Mouse (Mus musculus) midbrain, postnatal 0 days (tissue): ENCODE measurements around the gene Ube2k. TPM values are rescaled to one million over a fixed set of nuclear protein-coding genes. Genes with fewer than 3 reads are reported as not detected.

Experiments
- ATAC-seq: fragments of 200-750 bp; cut with Nextera tagmentation; 2 replicates; pipeline ENCODE4 v1.8.0; 2017; ENCODE audit warnings: moderate number of reproducible peaks, mild to moderate bottlenecking, moderate TSS enrichment, moderate library complexity; ENCODE audit not compliant: low FRiP score
- DNase-seq: peaks from one replicate; pipeline ENCODE4 v3.0.0-alpha.2; 2015; ENCODE audit warnings: low spot score
- H3K27ac ChIP-seq: fragments of 300-500 bp; sonication (generic); 2 replicates; pipeline ENCODE4 v1.5.1; 2014; ENCODE audit warnings: low read depth, mild to moderate bottlenecking, low read length, mixed read lengths
- H3K27me3 ChIP-seq: fragments of 300-500 bp; sonication (generic); 2 replicates; pipeline ENCODE4 v1.6.1; 2014; ENCODE audit warnings: low read length, control low read depth, mixed read lengths; ENCODE audit not compliant: insufficient read depth
- H3K36me3 ChIP-seq: fragments of 300-500 bp; sonication (generic); 2 replicates; pipeline ENCODE4 v1.6.1; 2014; ENCODE audit warnings: low read length, control low read depth, mixed read lengths; ENCODE audit not compliant: insufficient read depth
- H3K4me1 ChIP-seq: fragments of 300-500 bp; sonication (generic); 2 replicates; pipeline ENCODE4 v1.6.1; 2014; ENCODE audit warnings: mild to moderate bottlenecking, control low read depth, antibody characterized with exemption, low read length, mixed read lengths; ENCODE audit not compliant: insufficient read depth
- H3K4me2 ChIP-seq: fragments of 300-500 bp; sonication (generic); 2 replicates; pipeline ENCODE4 v1.6.1; 2014; ENCODE audit warnings: low read depth, mild to moderate bottlenecking, low read length, mixed read lengths; ENCODE audit not compliant: poor library complexity, severe bottlenecking
- H3K4me3 ChIP-seq: fragments of 300-500 bp; sonication (generic); 2 replicates; pipeline ENCODE4 v1.5.1; 2014; ENCODE audit warnings: low read depth, mild to moderate bottlenecking, low read length, moderate library complexity
- H3K9ac ChIP-seq: fragments of 300-500 bp; sonication (generic); replicated peaks from 2 replicates; pipeline ENCODE4 v1.6.1; 2014; ENCODE audit warnings: mild to moderate bottlenecking, low read length, moderate library complexity, mixed read lengths; ENCODE audit not compliant: poor library complexity, severe bottlenecking
- H3K9me3 ChIP-seq: fragments of 300-500 bp; sonication (generic); 2 replicates; pipeline ENCODE4 v1.6.1; 2016; ENCODE audit warnings: low read length, control low read depth
- CTCF ChIP-seq: IDR thresholded peaks from 2 replicates; pipeline ENCODE4 v1.5.1; 2016; ENCODE audit warnings: antibody characterized with exemption, mild to moderate bottlenecking
- WGBS: fragments of 180-500 bp; shearing (Covaris S2); extraction: QIAGEN DNeasy Blood & Tissue Kit; methylation state at CpG from one replicate; pipeline ENCODE4 v1.1.7; 2014; 5-methylcytosine and 5-hydroxymethylcytosine counted together
- polyA plus RNA-seq: library from polyadenylated mRNA; unstranded; fragments of >200 nt; fragmentation: Nextera tagmentation; extraction: Ambion mirVana; gene quantifications from 2 replicates; pipeline ENCODE4 v1.2.1, GENCODE M21; 2015
- total RNA-seq: library from RNA; depleted of rRNA; stranded (reverse); fragments of >200 nt; gene quantifications from 2 replicates; pipeline ENCODE4 v1.2.3, GENCODE M21; 2014

The Ube2k gene
- total and polyA plus RNA-seq, 2 experiments from 2014 or later, result 40.4 to 194 TPM

DNA sequence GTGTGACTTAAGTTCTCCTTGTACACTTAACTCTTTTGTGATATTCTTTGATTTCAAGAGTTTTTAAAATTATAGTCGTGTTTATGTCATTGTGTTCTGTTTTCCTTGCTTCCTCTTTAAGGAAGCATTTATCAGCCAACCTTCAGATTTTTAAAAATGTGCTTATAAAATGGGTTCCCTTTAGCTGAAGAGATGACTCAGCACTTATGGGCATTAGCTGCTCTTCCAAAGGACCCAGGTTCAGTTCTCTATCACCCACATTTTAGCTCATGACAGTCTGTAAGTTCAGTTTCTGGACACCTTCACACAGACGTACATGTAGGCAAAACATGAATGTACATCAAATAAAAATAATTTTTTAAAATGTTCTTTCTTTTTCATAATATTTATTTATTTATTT, 55.4 kb downstream of the Ube2k start:
- no peak overlapping the region for H3K9ac ChIP-seq
- ATAC-seq, result no peak
- WGBS, result 95% methylated on average over 2 of the region's 2 CpGs
- H3K27me3 ChIP-seq, result no peaks in the 10 kb centered on the region
- no peak for TF ChIP-seq CTCF
- H3K36me3 ChIP-seq, result peaks cover 3% of the 10 kb centered on the region; the same call in 1 of the 2 replicates
- H3K4me1 ChIP-seq, result no peaks in the 10 kb centered on the region
- no peak overlapping the region for H3K27ac ChIP-seq
- no peak for DNase-seq
- H3K9me3 ChIP-seq, result no peaks in the 10 kb centered on the region
- H3K4me2 ChIP-seq, result no peak overlapping the region
- H3K4me3 ChIP-seq, result no peak overlapping the region

DNA sequence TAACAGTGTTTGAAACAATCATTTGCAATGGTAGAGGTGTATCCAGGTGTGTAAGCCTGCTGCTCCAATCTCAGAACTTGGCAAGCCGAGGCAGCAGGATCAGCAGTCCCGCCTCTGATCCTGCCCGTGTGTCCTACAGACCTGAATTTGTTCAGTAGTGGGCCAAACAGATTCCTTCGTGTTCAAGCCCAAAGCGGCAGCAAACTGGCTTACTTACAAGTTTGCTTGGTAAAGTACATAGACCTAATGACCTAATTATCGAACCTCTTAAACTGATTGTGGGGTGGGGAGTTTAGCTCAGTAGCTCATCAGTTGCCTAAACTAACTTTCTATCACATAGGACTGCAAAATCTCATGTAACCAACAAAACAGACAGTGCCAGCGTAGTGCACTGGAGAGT, 62.6 kb downstream of the Ube2k start:
- ATAC-seq (no peak), DNase-seq (no peak)
- no peaks in the 10 kb centered on the region for H3K4me1 ChIP-seq
- H3K9me3 ChIP-seq, result no peaks in the 10 kb centered on the region
- H3K27ac ChIP-seq, result no peak overlapping the region
- H3K9ac ChIP-seq, result no peak overlapping the region
- H3K4me3 ChIP-seq, result no peak overlapping the region
- TF ChIP-seq CTCF, result no peak
- H3K4me2 ChIP-seq, result no peak overlapping the region
- WGBS, result 96% methylated on average over 7 of the region's 7 CpGs
- peaks cover 13% of the 10 kb centered on the region; the same call in 1 of the 2 replicates for H3K36me3 ChIP-seq
- no peaks in the 10 kb centered on the region for H3K27me3 ChIP-seq

DNA sequence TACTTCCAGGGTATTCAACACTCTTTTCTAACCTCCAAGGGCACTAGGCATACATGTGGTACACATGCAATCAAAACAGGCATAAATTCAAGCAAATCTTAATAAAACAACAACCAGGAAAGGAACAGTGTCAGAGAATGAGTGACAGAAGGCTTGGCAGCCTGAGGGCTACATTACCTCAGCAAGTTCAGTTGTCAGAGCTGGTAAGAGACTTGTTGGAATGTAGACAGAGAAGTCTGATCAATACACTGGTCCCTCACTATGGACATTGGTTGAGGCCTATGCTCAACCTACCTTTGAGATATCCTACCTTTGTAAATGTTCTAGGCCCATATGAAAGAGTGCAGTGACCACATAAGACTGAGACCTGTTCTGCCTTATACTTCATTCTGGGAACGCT, 69.8 kb downstream of the Ube2k start:
- Histone ChIP-seq H3K4me1 (no peaks in the 10 kb centered on the region), H3K36me3 (peaks cover 5% of the 10 kb centered on the region; the same call in 1 of the 2 replicates), H3K9me3 (no peaks in the 10 kb centered on the region), H3K9ac (no peak overlapping the region), H3K4me3 (no peak overlapping the region), H3K27ac (no peak overlapping the region), H3K4me2 (no peak overlapping the region), H3K27me3 (no peaks in the 10 kb centered on the region)
- ATAC-seq (no peak), DNase-seq (no peak)
- 97% methylated on average over 1 of the region's 1 CpGs for WGBS
- no peak for TF ChIP-seq CTCF

DNA sequence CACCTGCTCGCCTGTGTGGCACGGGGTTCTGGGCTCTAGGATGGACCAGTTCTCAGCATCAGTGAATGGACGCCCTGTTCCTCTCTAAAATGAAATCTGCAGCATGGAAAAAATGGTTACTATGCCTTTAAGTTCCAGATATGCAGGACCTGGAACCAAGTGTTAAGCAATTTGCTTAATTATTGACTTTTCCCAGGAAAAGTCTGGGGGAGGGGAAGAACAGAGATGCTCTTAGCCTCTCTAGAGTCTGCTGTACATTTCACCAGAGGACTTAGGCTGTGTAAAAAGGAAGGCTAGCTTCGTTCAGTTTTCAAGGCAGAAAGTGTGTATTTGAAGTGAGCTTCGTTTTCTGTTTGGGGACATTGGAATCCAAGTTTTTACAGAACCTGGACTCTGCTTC, 72.7 kb downstream of the Ube2k start:
- H3K9me3 ChIP-seq, result no peaks in the 10 kb centered on the region
- H3K36me3 ChIP-seq, result peaks cover 2% of the 10 kb centered on the region
- 89% methylated on average over 5 of the region's 5 CpGs for WGBS
- no peaks in the 10 kb centered on the region for H3K4me1 ChIP-seq
- DNase-seq, result no peak
- H3K27ac ChIP-seq, result no peak overlapping the region
- TF ChIP-seq CTCF, result no peak
- H3K4me2 ChIP-seq, result no peak overlapping the region
- no peak overlapping the region for H3K9ac ChIP-seq
- ATAC-seq, result no peak
- H3K27me3 ChIP-seq, result no peaks in the 10 kb centered on the region
- H3K4me3 ChIP-seq, result no peak overlapping the region

DNA sequence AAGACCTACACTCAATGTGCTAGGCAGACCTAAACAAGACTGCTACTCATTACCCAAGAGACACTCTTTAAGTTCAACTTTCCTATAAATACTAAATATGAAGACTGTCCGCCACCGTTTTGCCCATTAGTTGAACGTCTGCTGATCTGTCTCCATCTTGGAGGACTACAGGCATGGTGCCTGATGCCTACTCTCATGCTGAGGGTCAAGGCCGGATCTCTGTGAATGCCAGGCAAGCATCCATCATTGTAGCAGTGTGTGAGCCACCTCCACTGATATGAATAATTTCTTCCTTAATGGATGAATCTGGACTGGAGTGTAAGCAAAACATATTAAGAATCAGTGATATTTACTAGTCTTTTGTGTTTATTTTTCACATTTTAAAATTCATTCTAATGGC, 73.5 kb downstream of the Ube2k start:
- Histone ChIP-seq H3K9me3 (no peaks in the 10 kb centered on the region), H3K9ac (no peak overlapping the region), H3K4me3 (no peak overlapping the region), H3K4me2 (no peak overlapping the region), H3K27ac (no peak overlapping the region), H3K36me3 (peaks cover 2% of the 10 kb centered on the region), H3K27me3 (no peaks in the 10 kb centered on the region), H3K4me1 (no peaks in the 10 kb centered on the region)
- no peak for TF ChIP-seq CTCF
- ATAC-seq (no peak), DNase-seq (no peak)
- 93% methylated on average over 4 of the region's 4 CpGs for WGBS

DNA sequence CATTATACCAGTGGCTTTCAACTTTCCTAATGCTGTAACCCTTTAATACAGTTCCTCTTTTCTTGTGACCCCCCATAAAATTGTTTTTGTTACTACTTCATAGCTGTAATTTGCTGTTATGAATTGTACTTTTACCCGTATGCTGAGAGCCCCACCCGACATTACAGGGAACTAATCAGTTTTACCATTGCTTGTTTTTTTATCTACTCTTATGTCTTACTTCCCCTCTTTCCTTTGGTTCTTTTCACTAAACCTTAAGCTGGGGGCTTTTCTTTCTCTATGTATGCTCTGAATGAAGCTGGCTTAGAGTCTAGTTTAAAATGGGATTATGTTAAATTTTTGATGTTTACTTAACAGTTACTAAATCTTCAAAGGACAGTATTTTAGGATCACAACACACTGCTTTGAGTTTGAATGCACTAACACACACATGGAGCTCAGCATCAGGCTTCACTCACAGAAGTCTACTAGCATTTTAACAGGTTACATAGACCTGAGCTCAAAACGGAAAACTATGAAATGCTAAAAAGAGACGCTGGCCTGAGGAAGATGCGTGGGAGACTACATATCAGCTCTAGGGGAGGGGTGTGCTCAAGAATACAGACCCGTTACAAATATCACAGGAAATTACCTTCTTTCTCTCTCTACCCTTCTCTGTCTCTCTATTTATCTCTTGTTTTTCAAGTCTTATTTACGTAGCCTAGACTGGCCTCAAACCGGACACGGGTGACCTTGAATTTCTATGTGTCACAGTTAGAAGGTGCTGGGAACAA, 76.3 kb downstream of the Ube2k start:
- Histone ChIP-seq H3K27ac (no peak overlapping the region), H3K4me1 (no peaks in the 10 kb centered on the region), H3K4me3 (no peak overlapping the region), H3K4me2 (no peak overlapping the region), H3K9me3 (no peaks in the 10 kb centered on the region), H3K36me3 (peaks cover 10% of the 10 kb centered on the region), H3K27me3 (no peaks in the 10 kb centered on the region), H3K9ac (no peak overlapping the region)
- no peak for TF ChIP-seq CTCF
- 84% methylated on average over 9 of the region's 9 CpGs for WGBS
- no peak for DNase-seq
- no peak for ATAC-seq
